Mouse (Mus musculus) limb, embryonic 12.5 days (tissue): ENCODE data around the gene Cyb561. TPM values are rescaled to one million over a fixed set of nuclear protein-coding genes. Genes with fewer than 3 reads are reported as not detected.

Experiments
- ATAC-seq: fragments of 200-750 bp; cut with Nextera tagmentation; 2 replicates; pipeline ENCODE4 v1.8.0; 2017; ENCODE audit warnings: low read depth, moderate TSS enrichment; ENCODE audit not compliant: insufficient number of reproducible peaks, insufficient read depth, low FRiP score, low TSS enrichment
- H3K27ac ChIP-seq: fragments of 300-500 bp; sonication (generic); 2 replicates; pipeline ENCODE4 v1.5.1; 2016; ENCODE audit warnings: mild to moderate bottlenecking, moderate library complexity
- H3K27me3 ChIP-seq: fragments of 300-500 bp; sonication (generic); 2 replicates; pipeline ENCODE4 v1.6.1; 2016; ENCODE audit warnings: mild to moderate bottlenecking, moderate library complexity
- H3K36me3 ChIP-seq: fragments of 300-500 bp; sonication (generic); 2 replicates; pipeline ENCODE4 v1.6.1; 2016; ENCODE audit warnings: mild to moderate bottlenecking, moderate library complexity
- H3K4me1 ChIP-seq: fragments of 300-500 bp; sonication (generic); replicated peaks from 2 replicates; pipeline ENCODE4 v1.6.1; 2016
- H3K4me2 ChIP-seq: fragments of 300-500 bp; sonication (generic); 2 replicates; pipeline ENCODE4 v1.6.1; 2016; ENCODE audit warnings: mild to moderate bottlenecking, moderate library complexity
- H3K4me3 ChIP-seq: fragments of 300-500 bp; sonication (generic); replicated peaks from 2 replicates; pipeline ENCODE4 v1.5.1; 2016; ENCODE audit warnings: mild to moderate bottlenecking
- H3K9ac ChIP-seq: fragments of 300-500 bp; sonication (generic); replicated peaks from 2 replicates; pipeline ENCODE4 v1.6.1; 2016; ENCODE audit warnings: mild to moderate bottlenecking, moderate library complexity
- H3K9me3 ChIP-seq: fragments of 300-500 bp; sonication (generic); 2 replicates; pipeline ENCODE4 v1.6.1; 2016; ENCODE audit warnings: mild to moderate bottlenecking, moderate library complexity
- WGBS: fragments of 180-500 bp; shearing (Covaris S2); methylation state at CpG from one replicate; pipeline ENCODE4 v1.1.7; 2016; 5-methylcytosine and 5-hydroxymethylcytosine counted together
- polyA plus RNA-seq: library from polyadenylated mRNA; unstranded; fragments of >200 nt; fragmentation: Nextera tagmentation; extraction: Ambion mirVana; gene quantifications from 2 replicates; pipeline ENCODE4 v1.2.1, GENCODE M21; 2016

Gene Cyb561
- polyA plus RNA-seq, 1 experiment from 2014 or later: 9.7 TPM

DNA sequence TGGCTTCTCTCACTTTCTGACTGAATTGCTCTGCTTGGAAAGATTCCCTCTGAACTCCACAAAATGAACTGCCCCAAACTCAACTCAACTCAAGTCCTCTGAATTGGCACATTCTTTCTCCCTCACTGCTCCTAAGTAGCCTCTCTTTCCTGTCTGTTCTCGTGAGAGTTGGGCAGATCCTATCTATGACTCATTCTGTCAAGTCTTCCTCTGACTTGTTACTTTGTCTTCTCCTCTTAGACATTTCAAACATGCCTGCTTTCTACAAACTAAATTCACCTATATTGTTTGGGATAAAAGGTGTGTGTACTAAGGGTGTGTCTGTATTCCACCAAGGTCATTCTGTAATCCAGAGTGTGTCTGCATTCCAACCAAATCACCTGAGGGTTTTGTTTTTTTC, 54.0 kb downstream of the Cyb561 start:
- H3K4me3 ChIP-seq: no peak overlapping the region
- ATAC-seq: no peak

DNA sequence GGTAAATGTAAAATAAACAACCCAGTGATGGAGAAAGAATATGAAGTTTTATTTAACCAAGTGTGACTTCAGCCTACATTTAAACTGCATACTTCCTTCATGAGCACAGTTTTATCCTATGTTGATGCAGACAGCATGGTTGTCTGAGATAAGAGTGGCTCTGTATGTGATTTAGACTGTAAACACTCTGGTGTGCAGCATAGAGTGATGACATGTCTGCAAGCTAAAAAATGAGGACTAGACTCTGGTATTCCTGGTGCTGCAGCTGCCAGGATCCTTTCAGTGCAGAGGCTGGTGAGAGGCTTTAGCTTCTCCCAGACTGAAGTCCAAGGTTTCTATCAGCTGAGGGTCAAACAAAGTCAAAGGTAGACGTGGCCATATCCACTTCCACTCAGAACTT, 65.9 kb downstream of the Cyb561 start:
- 66% methylated on average over 1 of the region's 1 CpGs for WGBS
- H3K9ac ChIP-seq: no peak overlapping the region

More for the DNA sequence above, 54.0 kb downstream of the Cyb561 start:
- H3K4me2 ChIP-seq: no peak overlapping the region
- no peaks in the 10 kb centered on the region for H3K4me1 ChIP-seq
- H3K27ac ChIP-seq: no peak overlapping the region
- 59% methylated on average over 1 of the region's 1 CpGs for WGBS
- H3K9ac ChIP-seq: no peak overlapping the region
- H3K27me3 ChIP-seq: no peaks in the 10 kb centered on the region
- H3K36me3 ChIP-seq: peaks cover 13% of the 10 kb centered on the region
- H3K9me3 ChIP-seq: no peaks in the 10 kb centered on the region

DNA sequence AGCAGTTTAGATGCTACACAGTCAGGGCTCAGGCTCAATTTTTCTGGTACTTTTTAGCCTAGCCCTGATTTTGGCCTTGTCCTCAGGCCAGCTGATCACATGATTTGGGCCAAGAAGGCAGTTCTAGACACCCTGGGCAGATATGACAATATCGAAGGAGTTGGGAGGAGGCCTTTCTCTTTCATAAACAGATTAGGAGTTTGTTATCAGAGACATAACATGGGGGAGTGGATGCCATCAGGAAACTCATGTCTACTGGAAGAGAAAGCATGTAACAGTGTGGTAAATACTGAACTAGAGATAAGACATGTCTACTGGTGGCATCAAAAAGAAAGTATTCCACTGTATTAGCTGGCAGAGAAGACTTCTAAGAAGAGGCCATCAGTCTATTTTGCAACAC, 67.6 kb downstream of the Cyb561 start:
- Histone ChIP-seq H3K9me3 (no peaks in the 10 kb centered on the region), H3K4me1 (no peaks in the 10 kb centered on the region), H3K27me3 (no peaks in the 10 kb centered on the region), H3K4me2 (no peak overlapping the region), H3K4me3 (no peak overlapping the region), H3K27ac (no peak overlapping the region), H3K9ac (no peak overlapping the region), H3K36me3 (peaks cover 4% of the 10 kb centered on the region; the same call in 1 of the 2 replicates)
- WGBS: 97% methylated on average over 1 of the region's 1 CpGs
- no peak for ATAC-seq

More for the DNA sequence above, 65.9 kb downstream of the Cyb561 start:
- no peak for ATAC-seq
- Histone ChIP-seq H3K9me3 (no peaks in the 10 kb centered on the region), H3K4me1 (no peaks in the 10 kb centered on the region), H3K27me3 (no peaks in the 10 kb centered on the region), H3K4me2 (no peak overlapping the region), H3K27ac (no peak overlapping the region), H3K36me3 (peaks cover 4% of the 10 kb centered on the region; the same call in 1 of the 2 replicates), H3K4me3 (no peak overlapping the region)

Other genes with a start within 250 kb of the Cyb561 start
- gene Ace, start 14.6 kb upstream of the Cyb561 start, polyA plus RNA-seq: 0.21 and 0.51 TPM in 2 replicates
- not detected in 2 replicates for gene Ace3, start 41.3 kb upstream of the Cyb561 start, polyA plus RNA-seq
- gene Kcnh6, start 54.8 kb upstream of the Cyb561 start, polyA plus RNA-seq: 0.24 and 0.36 TPM in 2 replicates
- gene Dcaf7, start 83.5 kb upstream of the Cyb561 start, polyA plus RNA-seq: 85.4 and 91.5 TPM in 2 replicates
- 9.0 and 10.9 TPM in 2 replicates for gene Taco1, start 112.7 kb upstream of the Cyb561 start, polyA plus RNA-seq
- 27.3 and 35.1 TPM in 2 replicates for gene Map3k3, start 131.3 kb upstream of the Cyb561 start, polyA plus RNA-seq
- gene Gm10840, start 207.5 kb upstream of the Cyb561 start, polyA plus RNA-seq: not detected in 2 replicates
- gene Limd2, start 207.5 kb upstream of the Cyb561 start, polyA plus RNA-seq: 508 and 509 TPM in 2 replicates
- gene Strada, start 248.8 kb upstream of the Cyb561 start, polyA plus RNA-seq: 31.1 and 33.2 TPM in 2 replicates